Mouse (Mus musculus) heart, postnatal 25 days (tissue): Measurements from ENCODE around the gene Socs4. TPM values are rescaled to one million over a fixed set of nuclear protein-coding genes. Genes with fewer than 3 reads are reported as not detected.
"Not testable (repeated sequence)": the region's sequence is repeated elsewhere in the genome, so short reads cannot be mapped to it uniquely, and the experiment has no call there.

Experiments used
- DNase-seq: peaks from one replicate; pipeline ENCODE4 v3.0.0; 2022; ENCODE audit warnings: low spot score
- intact Hi-C: fragments of 180-260 bp; cut with DNase I; formaldehyde crosslinking; loops from one replicate; pipeline ENCODE4 v1.15.1; 2025
- total RNA-seq, 2 experiments: library from RNA; stranded (reverse); gene quantifications; 2 replicates each; pipeline ENCODE4 v1.2.3; 2021

Gene Socs4
- total RNA-seq, 2 experiments from 2014 or later = 13.1 to 16.9 TPM

DNA sequence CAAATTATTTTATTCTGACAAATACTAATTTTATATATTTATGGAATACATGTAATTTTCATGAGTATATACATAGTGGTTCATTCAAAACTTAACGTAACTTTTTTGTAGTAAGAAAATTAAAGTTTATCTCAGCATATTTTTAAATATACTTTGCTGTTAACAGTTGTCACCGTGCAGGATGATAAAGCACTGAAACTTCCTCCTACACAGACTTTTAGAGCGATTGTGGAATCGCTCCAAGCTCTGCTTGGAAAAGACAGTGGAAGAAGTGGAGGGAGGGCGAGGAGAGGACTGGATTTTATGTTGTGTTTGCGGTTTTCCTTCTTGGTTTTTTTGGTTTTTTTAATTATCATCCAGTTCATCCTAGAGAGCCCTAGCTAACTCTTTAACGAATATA lies 6.8 kb downstream of the Socs4 start:
- intact Hi-C loops = no loop called here
- DNase-seq = no peak

GRCm38 (mm10) chr14:47285271-47285670 lies 8.5 kb downstream of the Socs4 start:
- intact Hi-C loops = no loop called here
- no peak for DNase-seq

DNA sequence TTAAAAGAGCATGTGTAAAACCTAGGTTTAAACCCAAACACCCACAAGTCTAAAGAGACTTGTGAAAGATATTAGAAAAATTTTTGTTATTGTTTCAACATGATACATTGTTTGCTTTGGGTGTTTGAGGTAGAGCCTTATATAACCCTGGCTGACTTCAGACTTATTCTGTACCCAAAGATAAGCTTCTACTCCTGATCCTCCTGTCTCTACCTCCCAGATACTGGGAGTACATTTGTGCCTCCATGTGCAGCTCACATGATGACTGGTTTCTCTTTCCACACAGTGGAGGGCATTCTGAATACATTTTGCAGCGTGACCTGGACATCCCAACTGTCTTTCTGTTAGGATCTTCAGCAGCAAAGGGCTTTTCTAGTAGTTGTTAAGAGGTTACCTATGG lies 9.5 kb downstream of the Socs4 start:
- no peak for DNase-seq
- intact Hi-C loops = no loop called here

DNA sequence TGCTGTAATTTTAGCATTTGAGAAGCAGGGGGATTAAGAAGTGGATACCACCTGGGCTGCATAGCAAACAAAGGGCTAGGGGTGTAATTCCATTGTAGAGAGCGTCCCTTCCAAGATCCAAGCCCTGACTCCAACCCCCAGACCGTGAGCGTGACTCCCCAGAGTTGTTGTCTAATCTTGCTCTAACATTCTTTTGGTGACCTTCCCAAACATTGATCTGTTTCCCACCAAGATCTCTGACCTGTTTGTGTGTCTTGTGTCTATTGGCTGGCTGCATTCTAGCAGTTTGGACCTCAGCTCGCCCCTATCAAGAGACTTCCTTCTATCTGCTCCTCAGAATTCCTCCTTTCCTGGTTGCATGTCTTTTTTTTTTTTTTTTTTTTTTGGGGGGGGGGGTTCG lies 10.3 kb downstream of the Socs4 start:
- intact Hi-C loops = no loop called here
- no peak for DNase-seq

DNA sequence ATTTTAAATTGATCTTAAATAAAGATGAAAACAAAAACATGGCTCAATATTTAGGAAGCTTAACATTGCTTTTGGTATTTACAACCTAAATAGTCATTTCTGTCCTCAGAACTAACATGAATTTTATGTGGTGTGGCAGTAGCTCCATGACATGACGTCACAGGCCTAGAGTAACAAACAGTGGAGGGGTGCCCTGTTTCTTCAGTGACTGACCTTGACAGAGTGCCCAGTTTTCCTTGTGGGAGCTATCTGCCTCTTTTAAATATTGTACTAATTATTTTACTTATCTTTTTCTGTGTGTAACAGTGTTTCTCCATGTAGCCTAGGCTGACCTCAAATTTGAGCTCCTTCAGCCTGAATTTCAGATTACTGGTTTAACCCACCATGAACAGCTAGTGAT lies 15.0 kb downstream of the Socs4 start:
- intact Hi-C loops = no loop called here
- no peak for DNase-seq

- no peak for DNase-seq
- intact Hi-C loops = no loop called here
Measured at GRCm38 (mm10) chr14:47294136-47294535, 17.4 kb downstream of the Socs4 start.

DNA sequence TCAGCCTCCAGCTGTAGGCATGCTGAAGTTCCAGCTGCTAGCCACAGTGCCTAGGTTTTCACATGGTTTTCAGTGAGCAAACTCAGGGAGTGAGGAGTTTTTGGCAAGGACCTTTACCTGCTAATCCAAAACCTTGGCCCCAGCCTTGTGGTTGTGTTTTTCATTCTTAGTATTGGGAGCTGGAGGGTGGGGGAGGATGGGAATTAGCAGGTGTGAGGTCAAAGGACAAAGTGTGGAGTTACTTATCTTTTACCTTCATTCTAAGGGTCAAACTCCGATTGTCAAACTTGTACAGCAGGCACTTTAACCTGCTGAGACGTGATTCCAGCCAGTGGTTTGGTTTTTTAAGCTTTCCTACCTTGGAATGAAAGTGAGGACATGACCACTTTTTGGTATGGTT lies 19.5 kb downstream of the Socs4 start:
- intact Hi-C loops = no loop called here

GRCm38 (mm10) chr14:47297785-47298407 lies 21.2 kb downstream of the Socs4 start, which contains the start of gene Mapk1ip1l:
Gene Mapk1ip1l, plus strand, starts transcription at chr14:47298266.
- intact Hi-C loops = no loop called here
- peak; percentile 85 for DNase-seq

More for the DNA sequence above, 19.5 kb downstream of the Socs4 start:
- no peak for DNase-seq

DNA sequence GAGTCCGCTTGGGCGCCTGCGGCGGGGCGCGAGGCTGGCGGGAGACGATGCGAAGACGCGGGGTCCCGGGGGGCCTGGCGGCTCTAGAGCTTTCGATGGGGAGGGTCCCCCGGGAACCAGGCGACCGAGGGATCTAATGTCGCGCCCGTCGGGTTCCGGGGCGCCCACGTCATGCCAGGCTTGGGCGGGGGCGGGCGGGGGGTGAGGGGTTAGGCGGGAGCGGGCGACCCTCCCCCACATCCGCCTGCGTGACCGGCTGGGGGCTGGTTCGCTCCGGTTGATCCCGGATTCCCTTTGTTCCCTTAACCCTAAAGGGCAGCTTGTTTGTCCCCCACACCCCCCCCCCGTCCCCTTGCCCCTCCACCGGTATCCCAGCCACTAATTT lies 21.7 kb downstream of the Socs4 start:
- intact Hi-C loops = no loop called here
- no peak for DNase-seq

DNA sequence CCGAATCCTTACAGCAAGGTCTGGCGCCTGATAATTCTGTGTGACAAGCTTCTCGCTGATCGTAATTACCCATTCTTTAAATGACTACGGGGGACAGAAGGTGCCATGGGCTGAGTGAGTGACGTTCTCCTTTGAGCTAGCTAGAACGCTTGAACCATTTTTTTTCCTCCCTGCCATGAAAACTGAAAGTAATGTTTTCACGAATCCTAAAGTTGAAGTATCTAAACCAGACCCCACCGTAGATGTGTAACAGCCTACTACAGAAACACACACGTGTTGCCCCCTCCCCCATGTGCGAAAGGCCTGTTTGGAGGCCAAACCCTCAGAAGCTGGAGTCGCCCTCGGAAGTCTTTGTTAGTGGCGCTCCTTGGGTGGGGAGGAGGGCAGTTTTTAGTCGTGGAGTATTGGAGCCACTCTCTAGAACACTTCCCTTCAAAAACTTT lies 22.1 kb downstream of the Socs4 start:
- intact Hi-C loops = no loop called here
- DNase-seq = no peak

DNA sequence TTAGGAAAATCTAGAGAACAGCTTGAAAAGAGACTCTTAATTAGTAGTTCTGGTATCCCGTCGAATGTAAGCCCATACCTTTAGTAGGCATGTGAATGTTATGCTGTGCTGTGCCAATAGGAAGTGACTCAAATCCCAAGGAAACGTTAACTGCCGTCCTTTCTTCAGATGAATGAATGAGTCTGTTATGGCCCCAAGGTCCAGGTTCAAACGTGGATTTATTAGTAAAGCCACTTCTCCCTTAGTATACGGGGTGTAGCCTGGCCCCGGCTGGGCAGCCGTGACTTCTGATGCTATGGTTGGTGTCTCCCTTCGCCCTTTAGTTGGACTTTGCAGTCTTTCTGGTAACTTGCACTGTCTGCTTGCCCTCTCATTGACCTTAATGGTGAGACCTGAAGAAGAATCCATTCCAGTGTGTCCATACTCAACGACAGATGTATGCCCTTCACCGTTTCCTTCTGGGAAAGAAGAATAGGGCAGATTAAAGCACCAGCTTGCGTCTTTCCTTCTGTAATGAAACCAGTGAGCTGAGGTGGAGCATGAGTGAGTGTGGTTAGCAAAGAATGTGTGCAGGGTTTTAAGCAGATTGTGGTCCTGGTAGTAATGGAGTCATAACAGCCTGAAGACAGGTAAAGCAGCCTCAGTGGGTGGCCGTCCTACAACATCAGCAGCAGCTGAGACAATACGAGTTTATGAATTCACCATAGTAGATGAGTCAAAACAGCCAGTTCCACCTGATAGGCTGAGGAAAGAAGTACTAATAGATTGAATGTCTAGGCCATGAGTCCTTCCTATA lies 26.4 kb downstream of the Socs4 start:
- no peak for DNase-seq
- intact Hi-C loops = no loop called here

GRCm38 (mm10) chr14:47304814-47305405 lies 28.2 kb downstream of the Socs4 start:
- DNase-seq = no peak
- intact Hi-C loops = no loop called here

DNA sequence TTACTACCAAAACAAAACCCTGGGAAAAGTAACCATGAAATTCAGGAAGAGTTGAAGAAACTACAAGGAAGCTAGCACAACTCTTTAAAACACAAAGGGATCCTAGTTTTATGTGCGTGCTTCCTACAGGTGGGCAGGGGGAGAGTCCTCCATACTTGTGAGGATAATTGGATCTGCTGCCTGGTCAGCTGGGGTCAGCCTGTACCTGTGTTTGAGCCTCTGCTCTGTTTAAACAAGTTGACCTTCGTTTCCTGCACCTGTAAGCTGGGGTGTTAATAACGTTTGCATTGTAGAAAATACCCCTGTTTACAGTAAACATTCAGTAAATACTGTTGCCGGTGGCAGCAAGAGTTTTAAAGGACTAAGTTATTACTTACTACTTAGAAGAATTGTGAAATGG lies 29.2 kb downstream of the Socs4 start:
- DNase-seq = no peak
- intact Hi-C loops = no loop called here

- intact Hi-C loops = no loop called here
- DNase-seq = no peak
Measured at GRCm38 (mm10) chr14:47307669-47308068, 30.9 kb downstream of the Socs4 start.

DNA sequence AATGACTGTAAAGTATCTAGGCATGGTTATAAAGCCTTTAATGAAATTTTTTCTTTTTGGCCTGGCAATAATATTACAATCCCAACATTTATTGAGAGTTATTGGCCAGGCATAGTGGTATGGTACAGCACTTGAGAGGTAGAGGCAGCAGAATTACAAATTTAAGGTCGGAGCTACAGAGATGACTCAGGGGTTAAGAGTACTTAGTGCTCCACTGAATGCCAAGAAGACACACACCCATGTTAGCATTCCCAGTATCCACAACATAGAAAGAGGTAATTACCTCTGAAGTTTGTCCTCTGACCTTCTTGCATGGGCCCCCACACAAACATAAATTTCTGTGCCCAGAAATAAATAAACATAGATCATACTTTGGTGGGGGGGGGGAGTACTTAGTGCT lies 32.3 kb downstream of the Socs4 start:
- no peak for DNase-seq
- intact Hi-C loops = no loop called here

- DNase-seq = no peak
- intact Hi-C loops = no loop called here
Measured at GRCm38 (mm10) chr14:47310342-47311181, 33.8 kb downstream of the Socs4 start.

GRCm38 (mm10) chr14:47319362-47319761 lies 42.6 kb downstream of the Socs4 start:
- DNase-seq = no peak
- intact Hi-C loops = no loop called here

DNA sequence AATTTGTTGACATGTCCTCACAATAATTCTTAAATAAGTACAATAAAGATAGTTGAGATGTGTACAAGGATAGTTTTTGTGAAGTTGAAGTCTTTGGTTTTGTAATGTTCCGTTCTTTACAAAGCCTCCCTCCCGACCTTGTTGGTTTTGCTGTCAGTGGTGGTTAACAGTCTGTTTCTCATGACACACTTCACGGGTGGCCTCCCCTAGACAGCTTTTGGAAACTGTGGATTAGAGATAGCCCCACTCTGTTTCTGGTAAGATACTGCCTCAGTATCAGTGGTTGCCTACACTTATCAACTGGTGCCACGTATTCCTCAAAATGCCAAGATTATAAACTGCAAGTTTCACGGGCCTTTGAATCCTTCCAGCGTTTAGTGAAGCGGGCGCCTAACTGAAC lies 44.9 kb downstream of the Socs4 start:
- DNase-seq, intact Hi-C loops: not testable (repeated sequence)

- intact Hi-C loops = no loop called here
- DNase-seq = no peak
Measured at GRCm38 (mm10) chr14:47325965-47326761, 49.4 kb downstream of the Socs4 start.

DNA sequence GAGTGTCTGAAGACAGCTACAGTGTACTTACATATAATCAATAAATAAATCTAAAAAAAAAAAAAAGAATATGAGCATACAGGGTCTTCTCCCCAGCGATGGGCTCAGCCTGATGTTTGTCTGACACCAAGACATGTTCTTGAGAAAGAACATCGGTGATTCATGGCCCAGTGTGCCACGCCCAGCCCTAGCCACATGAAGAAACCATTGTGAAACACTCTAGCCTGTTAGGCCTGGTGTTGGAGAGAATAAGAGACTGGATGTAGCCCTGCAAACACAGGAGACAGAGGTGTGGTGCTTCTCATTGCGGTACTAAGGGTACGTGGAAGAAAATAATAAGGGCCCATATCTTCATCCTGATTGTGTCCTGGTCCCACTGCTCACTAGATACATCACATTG lies 50.6 kb downstream of the Socs4 start:
- DNase-seq = no peak
- intact Hi-C loops = no loop called here
